19 mouse cellular contexts compared by ENCODE assay signal in genomic region chr2:142400781-142401180, GRCm38 (mm10).
DNase-seq lines count a peak whose midpoint lies in the region; TF ChIP-seq lines count a peak whose summit lies in the region.
"Had no signal": no experiment of that assay in that cellular context is flagged by ENCODE, and none has a peak within 500 bp of the region (broad histone marks: within the 10 kb centered on the region; RNA-seq: fewer than 3 reads in every experiment).

No protein-coding gene starts in this region.

- DNase-seq in left cerebral cortex, adult 2 months (ENCODE audit: extremely low spot score in 1 of 2, low spot score in 2 of 2) = no peak
- DNase-seq in left cerebral cortex, adult 18-20 months (ENCODE audit: low spot score in 2 of 2) = no peak
- peak; percentile 37 to 55 for DNase-seq in right cerebral cortex, postnatal 10 days (ENCODE audit: low spot score in 2 of 2)
- DNase-seq in right cerebral cortex, adult 18-20 months = no peak
- peak; percentile 54 for DNase-seq in brain, adult 2 months (ENCODE audit: low read depth, low spot score)
- no peak for DNase-seq in cerebellum, postnatal 4 days (ENCODE audit: low spot score in 2 of 2)
- DNase-seq: adrenal gland, adult 8-10 months; adrenal gland, postnatal 25 days; cerebellum, adult 11-12 months; cerebellum, adult 8-10 months; gastrocnemius, postnatal 25 days; heart, adult 18-20 months; heart, postnatal 14 days; heart, postnatal 4 days had no signal

- no peak for TF ChIP-seq CTCF in left cerebral cortex, adult 2 months (IDR thresholded peaks at IDR 0.05)

- H3K4me3 ChIP-seq in left cerebral cortex, adult 2 months = no peak overlapping the region
- H3K4me3 ChIP-seq: forebrain, embryonic 10.5 days; forebrain, embryonic 15.5 days; heart, embryonic 13.5 days had no signal

- peak overlapping the region; percentile 57 for H3K27ac ChIP-seq in left cerebral cortex, adult 2 months
- H3K27ac ChIP-seq: forebrain, embryonic 10.5 days; forebrain, embryonic 15.5 days; heart, embryonic 13.5 days; hindbrain, embryonic 14.5 days; hindbrain, postnatal 0 days had no signal

- intact Hi-C loops in left cerebral cortex, adult 2 months (cut with DNase I) = loop anchor here (5.0 kb wide), 2 partner anchors 138 to 1733 kb away; no protein-coding TSS in a partner anchor

Comparison
In these comparisons a context has a peak if more than half of its experiments do, and no peak if none do; other contexts are left out.
1. DNase-seq: peak in right cerebral cortex, postnatal 10 days (2 of 2) and brain, adult 2 months (single experiment); none in left cerebral cortex, adult 2 months (0 of 2), left cerebral cortex, adult 18-20 months (0 of 2), right cerebral cortex, adult 18-20 months (single experiment) and cerebellum, postnatal 4 days (0 of 2).